Mouse (Mus musculus) neural tube, embryonic 14.5 days (tissue): ENCODE results near the gene Fam13c. TPM values are rescaled to one million over a fixed set of nuclear protein-coding genes. Genes with fewer than 3 reads are reported as not detected.

ENCODE experiments used
- ATAC-seq: fragments of 200-750 bp; cut with Nextera tagmentation; 2 replicates; pipeline ENCODE4 v1.8.0; 2017; ENCODE audit warnings: low read depth, mild to moderate bottlenecking, moderate TSS enrichment, moderate library complexity
- H3K27ac ChIP-seq: fragments of 300-500 bp; sonication (generic); 2 replicates; pipeline ENCODE4 v1.5.1; 2014; ENCODE audit warnings: low read depth, mild to moderate bottlenecking, control low read depth, low read length, moderate library complexity, mixed read lengths
- H3K27me3 ChIP-seq: fragments of 300-500 bp; sonication (generic); 2 replicates; pipeline ENCODE4 v1.6.1; 2014; ENCODE audit warnings: low read length; ENCODE audit not compliant: control insufficient read depth, insufficient read depth
- H3K36me3 ChIP-seq: fragments of 300-500 bp; sonication (generic); 2 replicates; pipeline ENCODE4 v1.6.1; 2014; ENCODE audit warnings: low read length, mixed read lengths; ENCODE audit not compliant: control insufficient read depth, insufficient read depth
- H3K4me1 ChIP-seq: fragments of 300-500 bp; sonication (generic); 2 replicates; pipeline ENCODE4 v1.6.1; 2014; ENCODE audit warnings: low read length; ENCODE audit not compliant: control insufficient read depth, insufficient read depth
- H3K4me2 ChIP-seq: fragments of 300-500 bp; sonication (generic); 2 replicates; pipeline ENCODE4 v1.6.1; 2014; ENCODE audit warnings: mild to moderate bottlenecking, low read depth, low read length, control low read depth
- H3K4me3 ChIP-seq: fragments of 300-500 bp; sonication (generic); 2 replicates; pipeline ENCODE4 v1.5.1; 2014; ENCODE audit warnings: low read depth, low read length, control low read depth, mixed read lengths
- H3K9ac ChIP-seq: fragments of 300-500 bp; sonication (generic); replicated peaks from 2 replicates; pipeline ENCODE4 v1.6.1; 2014; ENCODE audit warnings: low read depth, mild to moderate bottlenecking, control low read depth, low read length, mixed read lengths
- H3K9me3 ChIP-seq: fragments of 300-500 bp; sonication (generic); 2 replicates; pipeline ENCODE4 v1.6.1; 2016; ENCODE audit warnings: low read length; ENCODE audit not compliant: control insufficient read depth
- WGBS: fragments of 180-500 bp; shearing (Covaris S2); extraction: QIAGEN DNeasy Blood & Tissue Kit; methylation state at CpG from one replicate; pipeline ENCODE4 v1.1.7; 2014; 5-methylcytosine and 5-hydroxymethylcytosine counted together
- polyA plus RNA-seq: library from polyadenylated mRNA; unstranded; fragments of >200 nt; fragmentation: Nextera tagmentation; extraction: Ambion mirVana; gene quantifications from 2 replicates; pipeline ENCODE4 v1.2.1, GENCODE M21; 2014

The Fam13c gene
- polyA plus RNA-seq, 1 experiment from 2014 or later, result 22.4 TPM

DNA sequence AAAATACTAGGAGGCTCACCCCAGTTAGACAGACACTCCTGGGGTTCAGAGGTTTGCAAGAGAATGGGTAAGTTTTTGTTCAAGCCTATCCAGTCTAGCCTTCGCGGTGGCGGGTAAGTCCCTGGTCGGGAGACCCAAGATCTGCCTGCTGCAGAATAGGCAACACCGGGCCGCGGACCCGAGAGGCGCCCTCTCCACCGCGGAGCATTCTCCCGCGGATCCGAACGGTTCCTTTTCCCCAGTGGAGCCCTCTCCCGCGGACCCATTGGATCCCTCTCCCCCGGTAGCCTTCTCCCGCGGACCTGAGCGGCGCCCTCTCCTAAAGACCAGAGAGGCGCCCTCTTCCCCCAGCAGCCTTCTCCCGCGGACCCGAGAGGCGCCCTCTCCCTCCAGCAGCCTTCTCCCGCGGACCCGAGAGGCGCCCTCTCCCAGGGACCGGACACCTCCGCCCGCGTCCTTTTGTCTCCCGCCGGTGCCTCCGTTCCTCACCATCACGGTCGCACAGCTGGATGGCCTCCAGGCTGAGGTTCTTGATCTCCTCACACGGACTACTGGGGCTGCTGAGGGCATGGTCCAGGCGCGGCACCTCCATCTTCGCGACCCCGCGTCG, 158.3 kb downstream of the Fam13c start:
- ATAC-seq, result peak; percentile 66
- under 1% methylated on average over 48 of the region's 48 CpGs for WGBS
- H3K4me2 ChIP-seq, result peak overlapping the region; percentile 86

DNA sequence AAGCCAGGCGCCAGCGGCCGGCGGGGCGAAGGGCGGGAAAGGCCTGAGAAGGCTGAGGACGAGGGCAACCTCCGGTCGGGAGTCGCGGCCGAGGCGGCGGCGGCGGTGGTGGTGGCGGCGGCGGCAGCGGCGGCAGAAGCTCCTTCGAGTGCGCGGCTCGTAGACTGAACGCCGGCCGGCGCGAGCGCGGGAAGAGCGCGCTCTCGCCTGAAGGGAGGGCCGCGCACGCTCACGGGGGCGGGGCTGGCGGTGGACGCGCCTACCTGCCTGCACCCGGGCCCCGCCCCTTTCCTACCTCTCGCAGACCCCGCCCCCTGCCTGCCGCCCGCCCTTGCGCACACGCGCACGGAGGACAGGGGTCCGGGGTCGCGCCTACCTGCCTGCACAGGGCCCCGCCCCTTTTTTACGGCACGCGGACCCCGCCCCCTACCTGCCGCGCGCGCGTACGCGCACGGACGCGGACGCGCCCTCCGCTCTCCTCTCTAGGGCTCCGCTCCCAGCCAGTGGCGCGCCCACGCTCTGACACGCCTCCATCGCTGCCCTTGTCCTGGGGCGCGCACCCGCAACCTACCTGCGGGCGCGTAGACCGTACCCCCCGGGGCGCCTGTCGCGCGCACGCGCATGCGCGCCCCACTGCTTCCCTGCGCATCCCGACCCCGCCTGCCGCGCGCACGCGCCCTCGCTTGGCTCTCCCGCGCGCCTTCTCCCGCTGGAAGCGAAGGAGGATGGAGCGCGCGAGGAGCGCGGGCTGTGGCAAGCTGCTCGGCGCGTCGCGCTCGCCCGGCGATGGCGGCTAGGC, 159.0 kb downstream of the Fam13c start:
- no peaks in the 10 kb centered on the region for H3K9me3 ChIP-seq
- H3K4me1 ChIP-seq, result peaks cover 15% of the 10 kb centered on the region
- peak overlapping the region; percentile 97 for H3K27ac ChIP-seq
- H3K4me2 ChIP-seq, result peak overlapping the region; percentile 86
- peak overlapping the region; percentile 85 for H3K4me3 ChIP-seq
- H3K27me3 ChIP-seq, result no peaks in the 10 kb centered on the region
- peak overlapping the region; percentile 94 for H3K9ac ChIP-seq
- H3K36me3 ChIP-seq, result no peaks in the 10 kb centered on the region
- under 1% methylated on average over 104 of the region's 124 CpGs for WGBS
- ATAC-seq, result peak; percentile 93

More for the DNA sequence above, 158.3 kb downstream of the Fam13c start:
- H3K27me3 ChIP-seq, result no peaks in the 10 kb centered on the region
- peak overlapping the region; percentile 85 for H3K4me3 ChIP-seq
- no peaks in the 10 kb centered on the region for H3K9me3 ChIP-seq
- H3K36me3 ChIP-seq, result no peaks in the 10 kb centered on the region
- peaks cover 17% of the 10 kb centered on the region for H3K4me1 ChIP-seq
- peak overlapping the region; percentile 94 for H3K9ac ChIP-seq
- H3K27ac ChIP-seq, result peak overlapping the region; percentile 97

DNA sequence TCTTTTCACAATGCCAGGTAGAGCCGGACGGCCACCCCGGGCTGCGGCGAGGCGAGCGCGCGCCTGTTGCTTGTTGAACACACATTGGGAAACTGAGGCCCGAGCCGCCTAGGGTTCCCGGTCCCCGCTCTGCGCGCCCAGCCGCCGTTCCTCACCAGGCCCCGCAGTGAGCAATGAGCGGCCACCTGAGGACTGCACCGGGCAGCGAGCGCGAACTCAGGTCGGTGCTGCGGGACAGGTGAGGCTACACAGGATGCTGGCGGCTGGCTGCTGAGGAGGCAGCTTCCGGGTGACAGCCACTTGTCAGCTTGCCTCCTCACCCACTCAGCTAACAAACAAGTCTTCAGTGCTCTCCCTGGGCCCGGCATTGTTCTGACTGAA, 159.6 kb downstream of the Fam13c start:
- peak overlapping the region; percentile 94 for H3K9ac ChIP-seq
- H3K4me3 ChIP-seq, result peak overlapping the region; percentile 85
- H3K36me3 ChIP-seq, result no peaks in the 10 kb centered on the region
- peaks cover 14% of the 10 kb centered on the region for H3K4me1 ChIP-seq
- peak overlapping the region; percentile 86 for H3K4me2 ChIP-seq
- H3K27me3 ChIP-seq, result no peaks in the 10 kb centered on the region
- H3K9me3 ChIP-seq, result no peaks in the 10 kb centered on the region
- H3K27ac ChIP-seq, result peak overlapping the region; percentile 97
- 1% methylated on average over 28 of the region's 28 CpGs for WGBS
- peak; percentile 62 for ATAC-seq

Other genes with a start within 250 kb of the Fam13c start
- 0.82 and 1.3 TPM in 2 replicates for gene Mrln, start 235.8 kb upstream of the Fam13c start, polyA plus RNA-seq
- 0.62 and 1.3 TPM in 2 replicates for gene Slc16a9, start 195.4 kb upstream of the Fam13c start, polyA plus RNA-seq
- 299 and 355 TPM in 2 replicates for gene Phyhipl, start 215.5 kb downstream of the Fam13c start, polyA plus RNA-seq